Mouse (Mus musculus): ENCODE measurements around the gene Iffo1. TPM values are rescaled to one million over a fixed set of nuclear protein-coding genes. Genes with fewer than 3 reads are reported as not detected.
A peak's percentile ranks its signal among the peaks of the same experiment; 100 is the strongest.

Iffo1 gene
- total RNA-seq, 2 experiments from 2014 or later: 54.6 to 55.8 TPM

DNA sequence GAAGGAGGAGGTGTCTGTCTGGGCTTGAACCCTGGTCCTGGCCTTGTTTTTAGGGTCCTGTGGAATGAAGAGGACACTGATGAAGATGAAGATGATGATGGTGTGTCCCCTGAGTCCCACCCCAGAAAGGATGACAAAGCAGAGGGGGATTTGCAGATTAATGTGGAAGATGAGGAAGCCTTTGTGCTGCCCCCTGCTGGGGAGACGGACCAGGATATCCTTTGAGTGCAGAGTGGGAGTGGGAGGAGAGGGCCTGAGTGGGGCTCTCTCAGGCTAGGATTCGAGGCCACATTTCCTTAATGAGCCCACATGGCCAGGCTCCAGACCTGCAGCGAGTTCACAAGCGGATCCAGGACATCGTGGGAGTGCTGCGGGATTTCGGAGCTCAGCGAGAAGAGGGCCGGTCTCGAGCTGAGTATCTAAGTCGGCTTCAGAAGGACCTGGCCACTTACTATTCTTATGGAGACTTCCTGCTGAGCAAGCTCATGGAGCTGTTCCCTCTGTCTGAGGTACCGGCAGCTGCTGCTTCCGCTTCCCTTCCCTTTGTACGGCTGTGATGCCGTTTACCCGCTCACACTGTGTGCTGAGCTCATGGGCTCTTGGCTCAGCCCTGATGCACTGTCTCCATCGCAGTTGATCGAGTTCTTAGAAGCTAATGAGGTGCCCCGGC, 7.9 kb upstream of the Iffo1 start:
- DNase-seq (ENCODE audit: low spot score in 2 of 2): peak; percentile 47 to 62

DNA sequence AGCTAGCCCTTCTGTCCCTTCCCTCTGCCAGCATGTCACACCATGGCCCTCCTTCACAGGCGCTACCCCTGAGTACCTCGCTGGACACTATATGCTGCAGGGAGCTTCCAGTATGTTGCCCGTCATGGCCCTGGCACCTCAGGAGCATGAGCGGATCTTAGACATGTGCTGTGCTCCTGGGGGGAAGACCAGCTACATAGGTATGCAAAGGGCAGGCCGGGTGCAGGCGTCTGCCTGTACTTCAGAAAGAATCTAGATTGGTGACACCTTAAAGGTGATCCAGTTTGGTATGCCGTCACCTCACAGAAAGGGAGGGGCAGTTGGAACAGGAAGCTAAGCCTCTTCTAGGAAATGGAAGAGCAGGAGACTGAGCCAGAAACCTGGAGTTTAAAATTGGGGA, 5.3 kb upstream of the Iffo1 start:
- DNase-seq (ENCODE audit: low spot score in 2 of 2): no peak

DNA sequence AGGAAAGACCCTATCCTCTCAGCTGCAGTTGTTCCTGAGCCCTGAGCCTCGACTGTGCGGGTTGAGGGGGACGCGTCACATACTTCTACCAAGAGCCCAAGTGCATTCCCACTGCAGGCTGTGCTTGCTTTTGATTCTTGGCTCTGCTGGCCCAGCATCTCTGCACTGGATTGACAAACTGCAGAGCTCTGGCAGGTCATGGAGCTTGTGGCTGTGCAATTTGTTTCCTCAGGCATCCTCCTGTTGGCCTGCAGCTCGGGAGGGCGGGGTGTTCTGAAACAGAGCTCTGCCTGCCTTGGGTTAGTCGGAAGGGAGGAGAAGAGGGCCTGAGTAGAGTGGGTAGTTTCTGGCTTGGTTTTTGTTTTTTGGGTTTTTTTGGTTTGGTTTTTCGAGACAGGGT, 2.6 kb upstream of the Iffo1 start:
- no peak for DNase-seq (ENCODE audit: low spot score in 2 of 2)

DNA sequence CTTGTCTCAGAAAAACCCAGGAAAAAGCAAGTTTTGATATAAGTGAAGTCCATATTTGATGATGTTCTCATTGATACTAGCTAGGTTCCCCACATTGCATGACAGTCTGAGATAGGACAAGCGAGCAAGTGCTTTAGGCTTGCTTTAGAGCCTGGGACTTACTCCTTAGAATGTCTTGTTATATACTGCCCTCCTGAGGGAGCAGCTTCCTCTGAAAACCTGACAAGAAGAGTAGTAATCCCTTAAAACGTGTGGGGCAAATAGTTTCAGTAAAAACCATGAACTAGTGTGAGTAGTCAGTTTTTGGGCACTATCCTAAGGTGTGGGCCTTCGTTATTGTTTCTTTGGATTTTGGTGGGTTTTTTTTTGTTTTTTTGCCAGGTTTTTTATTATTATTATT, 1.9 kb upstream of the Iffo1 start:
- DNase-seq (ENCODE audit: low spot score in 2 of 2): no peak

DNA sequence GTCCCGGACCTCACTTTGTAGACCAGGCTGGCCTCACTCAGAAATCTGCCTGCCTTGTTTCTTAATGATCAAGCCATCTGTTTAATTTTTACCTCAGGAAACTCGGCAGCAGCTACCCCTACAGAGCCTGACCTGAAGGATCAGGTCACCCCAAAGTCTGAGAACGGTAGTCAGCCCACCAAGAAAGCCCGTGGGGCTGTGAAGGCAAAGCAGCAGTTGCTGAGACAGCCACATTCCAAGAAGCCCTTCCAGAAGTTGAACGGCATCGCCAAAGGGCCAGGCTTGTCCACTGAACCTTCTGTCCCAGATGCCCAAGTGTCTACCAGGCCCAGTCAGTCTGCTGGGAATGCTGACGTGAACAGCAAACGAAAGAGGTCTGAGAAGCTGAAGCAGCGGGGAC, 1.1 kb upstream of the Iffo1 start:
- no peak for DNase-seq (ENCODE audit: low spot score in 2 of 2)

DNA sequence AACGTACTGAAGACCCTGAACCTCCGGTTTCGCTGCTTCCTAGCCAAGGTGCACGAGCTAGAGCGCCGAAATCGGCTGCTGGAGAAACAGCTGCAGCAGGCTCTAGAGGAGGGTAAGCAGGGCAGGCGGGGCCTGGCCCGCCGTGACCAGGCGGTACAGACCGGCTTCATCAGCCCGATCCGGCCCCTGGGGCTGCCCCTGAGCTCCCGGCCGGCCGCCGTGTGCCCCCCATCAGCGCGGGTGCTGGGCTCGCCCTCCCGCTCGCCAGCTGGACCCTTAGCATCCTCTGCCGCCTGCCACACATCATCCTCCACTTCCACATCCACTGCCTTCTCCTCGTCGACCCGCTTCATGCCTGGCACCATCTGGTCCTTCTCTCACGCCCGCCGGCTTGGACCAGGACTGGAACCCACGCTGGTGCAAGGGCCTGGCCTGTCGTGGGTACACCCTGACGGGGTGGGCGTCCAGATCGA, 474 bp downstream of the Iffo1 start:
- peak in 1 of 2 experiments; percentile 47 for DNase-seq (ENCODE audit: low spot score in 2 of 2)

DNA sequence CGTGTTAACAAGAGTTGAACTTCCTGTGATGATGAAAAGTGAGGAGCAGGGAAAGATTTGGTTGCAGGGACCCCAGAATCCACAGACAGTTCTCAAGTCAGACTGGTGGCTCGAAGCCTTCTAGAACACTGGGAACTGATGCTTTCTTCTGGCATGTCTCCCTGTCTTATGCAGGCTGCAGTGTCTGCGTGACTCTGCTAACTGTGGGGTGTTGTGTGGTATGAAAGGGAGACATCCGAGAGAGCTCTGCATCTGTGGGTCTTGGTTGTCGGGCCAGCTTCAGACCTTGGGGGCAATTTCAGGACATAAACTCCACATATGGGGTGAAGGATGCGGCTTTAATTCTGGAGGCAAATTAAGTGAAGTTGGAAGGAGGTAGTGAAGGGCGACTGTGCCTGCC, 1.1 kb downstream of the Iffo1 start:
- peak in 1 of 2 experiments; percentile 29 for DNase-seq (ENCODE audit: low spot score in 2 of 2)

DNA sequence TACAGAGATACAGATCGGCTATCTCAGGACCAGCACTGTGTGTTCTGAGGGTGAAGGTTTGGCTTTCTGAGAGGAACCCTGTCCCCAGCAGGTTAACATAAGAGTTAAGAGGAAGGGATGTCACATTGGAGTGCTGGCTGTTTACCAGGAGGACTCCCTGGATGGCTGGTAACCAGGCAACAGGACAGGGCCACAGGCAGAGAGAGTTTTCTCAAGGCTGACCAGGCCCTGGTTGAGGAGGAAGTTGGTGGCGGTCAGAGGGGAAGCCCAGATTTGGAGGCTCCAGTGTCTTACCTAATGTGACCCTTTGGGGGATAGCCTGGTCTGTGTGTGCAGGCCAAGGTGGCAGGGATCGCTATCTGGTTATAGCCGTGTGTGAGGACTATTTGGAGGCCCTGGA, 1.8 kb downstream of the Iffo1 start:
- no peak for DNase-seq (ENCODE audit: low spot score in 2 of 2)

DNA sequence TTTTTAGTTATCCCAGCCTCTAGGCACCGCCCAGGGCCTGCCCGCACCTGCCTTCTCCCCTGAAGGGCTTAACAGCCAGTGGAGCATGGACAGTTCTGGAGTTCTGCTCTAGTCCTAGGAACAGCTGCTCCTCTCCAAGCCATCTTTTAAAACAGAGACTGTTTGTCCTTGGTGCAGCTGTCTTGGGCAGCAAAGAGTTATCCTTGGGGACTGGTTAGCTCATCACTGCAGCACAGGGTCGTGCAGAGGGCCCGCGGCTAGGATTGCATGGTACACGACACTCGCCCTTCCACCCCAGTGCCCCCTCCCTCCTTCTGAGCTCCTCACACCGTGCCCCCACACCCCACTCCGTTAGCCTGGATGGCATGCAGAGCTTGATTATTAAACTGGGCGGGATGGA, 2.3 kb downstream of the Iffo1 start:
- DNase-seq (ENCODE audit: low spot score in 2 of 2): no peak

DNA sequence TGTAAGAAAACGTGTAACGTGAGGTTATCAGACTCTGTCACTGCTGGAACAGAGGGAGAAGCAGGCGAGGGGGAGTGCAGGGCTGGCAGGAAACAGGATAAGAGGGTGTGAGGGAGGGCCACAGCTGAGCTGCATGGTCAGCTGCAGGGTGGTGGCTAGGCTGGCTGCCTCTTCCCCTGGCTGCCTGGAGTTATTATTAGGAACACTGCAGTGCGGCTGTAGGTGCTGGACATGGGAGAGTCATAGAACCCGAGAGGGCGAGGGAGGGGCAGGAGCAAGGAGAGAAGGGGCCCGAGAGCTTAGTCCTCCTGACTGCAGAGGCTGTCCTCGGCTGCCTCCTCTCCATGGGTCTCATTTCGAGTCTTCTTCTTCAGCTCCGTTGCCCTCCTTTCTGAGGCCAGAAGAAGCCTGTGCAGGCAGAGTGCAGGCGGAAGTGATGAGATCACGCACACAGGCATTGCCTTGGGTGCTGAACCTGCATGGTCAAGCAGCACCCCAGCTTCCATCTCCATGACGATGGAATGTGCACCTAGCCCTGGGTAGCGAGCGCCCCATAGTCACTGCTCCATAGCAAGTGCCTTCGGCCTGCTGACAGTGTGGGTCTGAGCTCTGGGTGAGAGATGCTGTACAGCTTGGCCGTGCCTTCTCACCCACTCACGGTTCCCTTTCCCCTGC, 3.3 kb downstream of the Iffo1 start:
- peak; percentile 52 to 59 for DNase-seq (ENCODE audit: low spot score in 2 of 2)

DNA sequence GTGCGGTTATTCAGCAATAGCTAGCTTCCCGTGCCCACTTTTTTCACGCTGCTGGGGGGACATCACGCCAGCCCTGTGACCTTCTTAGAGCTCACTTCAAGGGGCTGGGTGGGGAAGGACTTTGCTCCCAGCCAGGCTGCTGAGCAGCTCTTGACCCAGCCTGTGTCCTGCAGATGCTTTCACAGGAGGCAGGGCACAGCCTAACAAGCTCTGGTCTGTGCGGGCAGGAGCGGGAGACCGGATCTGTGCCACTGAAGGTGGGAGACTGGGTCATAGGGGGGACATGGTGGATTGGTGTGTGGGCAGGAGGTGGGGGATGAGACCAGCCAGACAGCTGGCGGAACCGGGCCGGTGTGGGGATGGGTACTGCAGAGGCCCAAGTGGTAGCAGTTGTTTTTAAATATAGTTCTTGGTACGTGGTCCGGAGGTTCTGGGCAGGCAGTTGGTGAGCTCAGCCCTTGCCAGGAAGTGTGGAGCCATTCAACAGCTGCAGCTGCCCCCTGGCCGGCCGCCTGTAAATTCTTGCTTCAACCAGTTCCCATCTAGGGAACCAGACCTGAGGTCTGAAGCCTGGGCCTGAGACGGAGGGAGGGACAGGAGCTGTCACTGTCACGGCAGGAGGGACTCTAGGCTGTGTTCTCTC, 4.0 kb downstream of the Iffo1 start:
- DNase-seq (ENCODE audit: low spot score in 2 of 2): peak; percentile 55 to 72

DNA sequence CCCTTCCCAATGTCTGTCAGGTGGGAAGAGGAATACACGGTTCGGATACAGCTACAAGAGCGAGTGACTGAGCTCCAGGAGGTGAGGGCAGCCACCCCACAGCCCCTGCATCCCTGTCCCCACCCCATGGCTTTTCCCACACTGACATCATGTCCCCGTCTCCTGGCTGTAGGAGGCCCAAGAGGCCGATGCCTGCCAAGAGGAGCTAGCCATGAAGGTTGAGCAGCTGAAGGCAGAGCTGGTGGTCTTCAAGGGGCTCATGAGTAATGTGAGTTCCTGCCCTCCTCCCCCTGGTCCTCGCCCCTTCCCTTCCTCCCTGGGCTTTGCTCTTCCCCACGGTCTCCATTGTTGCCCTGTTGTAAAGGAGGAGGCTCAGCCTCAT, 4.5 kb downstream of the Iffo1 start:
- no peak for DNase-seq (ENCODE audit: low spot score in 2 of 2)

DNA sequence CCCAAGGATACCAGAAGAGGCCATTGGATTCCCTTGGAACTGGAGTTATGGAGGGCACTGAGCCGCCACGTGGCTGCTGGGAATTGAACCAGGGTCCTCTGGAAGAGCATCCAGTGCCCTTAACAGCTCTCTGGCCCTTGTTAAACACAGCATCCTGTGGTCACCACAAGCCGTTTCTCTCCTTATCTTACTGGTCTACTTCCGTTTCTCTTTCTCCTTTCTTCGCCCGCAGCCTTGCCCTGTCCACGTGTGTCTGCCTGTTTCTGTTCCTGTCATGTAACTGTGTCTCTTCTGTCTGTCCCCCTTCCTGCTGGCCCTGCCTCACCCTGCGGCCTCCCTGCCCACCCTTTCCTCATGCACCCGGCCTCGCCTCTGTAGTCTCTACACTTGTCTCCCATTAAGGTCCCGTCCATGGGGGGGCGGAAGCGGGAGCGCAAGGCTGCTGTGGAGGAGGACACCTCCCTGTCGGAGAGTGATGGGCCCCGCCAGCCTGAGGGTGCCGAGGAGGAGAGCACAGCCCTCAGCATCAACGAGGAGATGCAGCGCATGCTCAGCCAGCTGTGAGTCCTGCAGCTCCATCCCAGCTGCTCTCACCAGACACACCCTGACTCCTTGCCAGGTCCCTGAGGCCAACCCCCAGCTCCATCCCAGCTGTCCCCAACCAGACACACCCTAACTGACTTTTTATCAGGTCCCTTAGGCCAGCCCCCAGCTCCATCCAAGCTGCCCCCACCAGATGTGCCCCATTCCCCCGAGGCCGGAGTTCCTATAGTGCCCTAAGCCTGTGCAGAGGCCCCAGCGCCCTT, 7.4 kb downstream of the Iffo1 start:
- peak in 1 of 2 experiments; percentile 35 for DNase-seq (ENCODE audit: low spot score in 2 of 2)

DNA sequence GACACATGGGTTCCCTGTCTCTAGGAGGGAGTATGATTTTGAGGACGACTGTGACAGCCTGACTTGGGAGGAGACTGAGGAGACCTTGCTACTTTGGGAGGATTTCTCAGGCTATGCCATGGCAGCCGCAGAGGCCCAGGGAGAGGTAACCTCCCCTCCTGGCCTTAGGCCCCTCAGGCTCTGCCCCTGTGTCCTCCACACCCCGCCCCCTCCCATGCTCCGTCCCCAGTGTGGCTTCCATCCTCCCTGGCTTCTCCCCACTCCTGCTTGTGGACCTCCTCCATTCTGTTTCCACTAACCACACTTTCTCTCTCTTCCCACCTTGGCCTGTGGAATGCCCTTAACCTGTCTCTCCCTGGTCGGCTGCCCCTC, 8.0 kb downstream of the Iffo1 start:
- no peak for DNase-seq (ENCODE audit: low spot score in 2 of 2)

DNA sequence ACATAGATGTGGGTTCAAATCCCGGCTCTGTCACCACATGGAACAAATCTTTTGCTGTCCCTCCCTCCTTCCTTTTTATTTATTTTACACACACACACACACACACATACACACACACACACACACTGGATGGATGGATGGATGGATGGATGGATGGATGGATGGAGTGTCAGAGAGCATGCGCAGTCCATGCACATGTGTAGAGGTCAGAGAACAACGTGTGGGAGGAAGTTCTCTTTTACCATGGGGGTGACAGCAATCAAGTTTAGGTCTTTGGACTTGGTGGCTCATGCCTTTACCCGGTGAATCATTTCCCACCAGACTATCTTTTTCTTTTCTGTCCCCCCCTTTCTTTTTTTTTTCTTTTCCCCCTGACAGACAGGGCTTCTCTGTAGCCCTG, 8.6 kb downstream of the Iffo1 start:
- DNase-seq (ENCODE audit: low spot score in 2 of 2): no peak

DNA sequence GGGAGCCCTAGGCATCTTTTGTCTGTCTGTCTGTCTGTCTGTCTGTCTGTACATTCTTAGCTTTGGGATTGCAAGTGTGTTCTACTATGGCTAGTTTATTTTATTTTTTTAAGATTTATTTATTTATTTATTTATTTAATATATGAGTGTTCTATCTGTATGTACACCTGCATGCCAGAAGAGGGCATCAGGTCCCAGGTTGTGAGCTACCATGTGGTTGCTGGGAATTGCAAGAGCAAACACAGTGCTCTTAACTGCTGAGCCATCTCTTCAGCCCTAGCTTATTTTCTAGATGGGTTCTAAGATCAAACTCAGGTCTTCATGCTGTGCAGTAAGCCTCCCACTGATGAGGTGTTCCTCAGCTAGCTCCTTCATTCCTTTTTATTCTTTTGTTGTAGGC, 9.5 kb downstream of the Iffo1 start:
- no peak for DNase-seq (ENCODE audit: low spot score in 2 of 2)

DNA sequence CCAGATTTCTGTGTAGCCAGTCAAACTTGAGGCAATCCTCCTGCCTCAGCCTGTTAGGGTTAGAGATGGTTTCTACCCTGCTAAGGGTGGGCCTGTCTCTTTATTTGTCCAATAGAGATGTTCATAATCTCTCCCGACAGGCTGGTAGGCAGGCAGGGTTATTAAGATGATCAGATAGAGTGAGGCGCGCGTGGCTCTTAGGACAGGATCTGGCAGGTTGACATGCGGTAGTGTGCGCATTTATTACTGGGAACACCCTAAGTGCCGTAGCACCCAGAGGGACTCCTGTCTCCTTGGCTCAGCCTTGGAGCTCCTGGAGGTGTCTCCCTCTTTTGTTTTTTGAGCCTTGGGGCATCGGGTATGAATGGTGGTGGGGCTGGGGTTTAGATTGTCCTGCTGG, 10.2 kb downstream of the Iffo1 start:
- DNase-seq (ENCODE audit: low spot score in 2 of 2): no peak

DNA sequence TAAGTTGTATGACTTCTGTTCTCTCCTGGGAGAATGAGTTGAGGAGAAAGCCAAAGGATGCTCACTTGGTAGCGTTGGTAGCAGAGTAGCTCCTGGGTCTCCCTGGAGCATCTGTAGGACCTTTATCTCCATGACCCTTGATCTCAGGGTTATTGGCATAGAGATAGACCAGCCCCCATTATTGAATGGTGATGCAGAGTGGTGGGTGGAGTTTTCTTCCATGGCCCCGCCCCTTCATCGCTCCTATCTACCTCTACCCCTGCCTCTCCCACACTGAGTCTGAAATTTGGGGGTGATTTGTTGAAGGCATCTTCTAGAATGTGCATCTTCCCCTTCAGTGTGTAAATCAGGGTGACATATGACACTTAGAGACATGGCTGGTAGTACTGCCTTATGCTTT, 11.4 kb downstream of the Iffo1 start:
- no peak for DNase-seq (ENCODE audit: low spot score in 2 of 2)

DNA sequence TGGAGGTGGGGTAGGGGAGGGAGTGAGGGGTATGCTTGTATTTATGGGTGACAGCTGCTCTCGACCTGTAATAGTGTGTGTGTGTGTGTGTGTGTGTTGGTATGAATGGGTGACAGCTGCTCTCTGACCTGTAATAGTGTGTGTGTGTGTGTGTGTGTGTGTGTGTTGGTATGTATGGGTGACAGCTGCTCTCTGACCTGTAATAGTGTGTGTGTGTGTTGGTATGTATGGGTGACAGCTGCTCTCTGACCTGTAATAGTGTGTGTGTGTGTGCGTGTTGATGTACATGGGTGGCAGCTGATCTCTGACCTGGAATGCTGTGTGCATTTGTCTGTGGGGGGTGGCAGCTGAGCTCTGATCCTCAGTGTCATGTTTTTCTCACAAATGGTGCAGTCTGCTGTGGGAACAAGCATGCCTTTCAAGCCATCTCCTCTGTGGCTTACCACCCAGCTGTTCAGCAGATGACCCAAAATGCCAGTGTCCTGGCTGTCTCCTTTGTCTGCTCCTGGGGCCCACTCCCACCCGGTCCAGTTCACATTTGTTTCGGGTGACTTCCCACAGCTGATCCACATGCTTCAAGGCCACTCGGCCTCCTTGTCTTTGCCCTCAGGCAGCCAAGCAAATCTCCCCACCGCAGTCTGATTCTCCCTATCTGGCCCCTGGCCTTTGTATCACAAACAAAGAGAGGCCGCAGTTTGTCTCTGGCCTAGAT, 12.0 kb downstream of the Iffo1 start:
- no peak for DNase-seq (ENCODE audit: low spot score in 2 of 2)

DNA sequence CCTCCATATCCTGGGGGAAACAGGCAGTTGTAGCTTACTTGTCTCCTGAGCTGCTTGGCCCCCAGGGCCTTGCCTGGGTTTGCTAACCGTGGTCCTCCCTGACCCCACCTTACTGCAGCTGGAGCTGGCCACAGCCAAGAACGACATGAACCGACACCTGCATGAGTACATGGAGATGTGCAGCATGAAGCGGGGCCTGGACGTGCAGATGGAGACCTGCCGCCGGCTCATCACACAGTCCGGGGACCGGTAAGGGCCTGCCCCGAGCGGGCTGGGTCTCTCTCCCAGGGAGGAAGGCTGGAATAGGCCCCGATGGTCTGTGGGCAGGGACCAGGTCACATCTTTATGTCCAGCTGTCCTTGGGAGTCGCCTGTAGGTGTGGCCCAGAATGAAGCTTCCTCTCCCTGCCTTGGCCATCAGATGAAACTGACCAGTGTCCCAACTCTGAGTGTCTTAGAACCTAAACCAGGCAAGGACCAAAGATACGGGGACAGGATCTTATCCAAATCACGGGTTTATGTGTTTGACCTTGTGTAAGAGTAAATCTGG, 14.0 kb downstream of the Iffo1 start:
- no peak for DNase-seq (ENCODE audit: low spot score in 2 of 2)

Measured in left cerebral cortex, adult 18-20 months (tissue).